Comparison of ENCODE assay signal across 8 mouse cellular contexts in the genomic region with DNA sequence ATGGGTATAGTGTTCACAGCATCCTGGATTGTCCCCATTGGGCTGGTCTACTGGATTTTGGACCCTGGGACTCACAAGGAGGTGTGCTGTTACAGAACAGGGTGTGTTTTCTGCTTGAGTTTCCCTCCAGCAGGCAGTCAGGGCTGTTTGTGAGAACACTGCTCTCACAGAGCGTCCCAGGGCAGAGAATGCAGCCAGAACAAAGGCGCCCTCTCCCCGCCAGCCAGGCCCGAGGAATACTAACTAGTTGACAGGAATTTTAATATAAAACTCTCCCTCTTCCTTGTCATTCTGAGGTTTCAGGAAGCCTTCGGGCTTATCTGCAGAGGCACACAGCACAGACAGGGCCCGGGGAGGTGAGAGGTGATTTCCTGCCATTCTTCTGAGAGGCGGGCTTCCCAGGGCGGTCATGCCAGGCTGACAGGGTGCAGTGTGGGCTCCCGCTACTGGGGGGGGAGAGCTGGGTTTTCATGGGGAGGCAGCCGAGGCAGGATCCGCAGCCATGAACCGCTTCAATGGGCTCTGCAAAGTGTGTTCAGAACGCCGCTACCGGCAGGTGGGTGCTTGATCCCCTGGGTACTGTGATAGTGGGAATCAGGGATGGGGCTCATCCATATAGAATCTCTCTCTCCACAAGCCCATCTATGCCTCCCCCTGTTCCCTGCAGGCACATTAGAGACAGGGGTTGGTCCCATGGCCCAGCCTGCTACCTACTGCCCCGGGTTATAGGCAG. TPM values are rescaled to one million over a fixed set of nuclear protein-coding genes. Genes with fewer than 3 reads are reported as not detected.
DNase-seq lines count a peak whose midpoint lies in the region; ATAC-seq and TF ChIP-seq lines count a peak whose summit lies in the region.

No protein-coding gene starts in this region.

- peak overlapping the region; percentile 13 for H3K4me2 ChIP-seq in forebrain, postnatal 0 days (ENCODE audit: low read depth)
- peak overlapping the region; percentile 41 for H3K4me2 ChIP-seq in hindbrain, postnatal 0 days (ENCODE audit: low read depth, low read length)
- H3K4me2 ChIP-seq in liver, embryonic 12.5 days, result no peak overlapping the region

- peak; percentile 62 for ATAC-seq in forebrain, postnatal 0 days
- ATAC-seq in hindbrain, postnatal 0 days, result peak; percentile 73
- ATAC-seq in liver, embryonic 12.5 days, result no peak

- no peaks in the 10 kb centered on the region for H3K27me3 ChIP-seq in spleen, adult 2 months (ENCODE audit: control insufficient read depth, insufficient read depth, low read length)
- H3K27me3 ChIP-seq in forebrain, postnatal 0 days (ENCODE audit: insufficient read depth, low read length), result no peaks in the 10 kb centered on the region
- no peaks in the 10 kb centered on the region for H3K27me3 ChIP-seq in hindbrain, postnatal 0 days (ENCODE audit: insufficient read depth, low read length)
- H3K27me3 ChIP-seq in liver, embryonic 12.5 days (replicated peaks), result peaks cover 15% of the 10 kb centered on the region; the same call in 1 of the 2 replicates

- WGBS in spleen, adult 2 months, result 40% methylated on average over 16 of the region's 16 CpGs
- whole genome bisulfite sequencing in forebrain, postnatal 0 days, result 16% methylated on average over 16 of the region's 16 CpGs
- WGBS in hindbrain, postnatal 0 days, result 18% methylated on average over 16 of the region's 16 CpGs
- WGBS in liver, embryonic 12.5 days (ENCODE audit: insufficient replicate concordance), result 19% methylated on average over 16 of the region's 16 CpGs

- peak overlapping the region; percentile 57; the same call in 1 of the 2 replicates for H3K27ac ChIP-seq in spleen, adult 2 months (ENCODE audit: insufficient read depth, low read length)
- no peak overlapping the region; the same call in 1 of the 2 replicates for H3K27ac ChIP-seq in forebrain, postnatal 0 days (ENCODE audit: low read depth, low read length)
- H3K27ac ChIP-seq in hindbrain, postnatal 0 days, result peak overlapping the region; percentile 67; the same call in 1 of the 2 replicates
- H3K27ac ChIP-seq in liver, embryonic 12.5 days, result no peak overlapping the region; the same call in 1 of the 2 replicates

- 0 out of 2 replicates have a peak overlapping the region, but pooled peaks have one; percentile 26 for H3K9ac ChIP-seq in forebrain, postnatal 0 days
- H3K9ac ChIP-seq in hindbrain, postnatal 0 days (replicated peaks; ENCODE audit: low read length), result no peak overlapping the region
- H3K9ac ChIP-seq in liver, embryonic 12.5 days, result no peak overlapping the region

- TF ChIP-seq CTCF in spleen, adult 2 months (IDR thresholded peaks at IDR 0.05; ENCODE audit: extremely low read depth, insufficient read depth, insufficient read length, insufficient replicate concordance), result no peak
- no peak for TF ChIP-seq CTCF in forebrain, postnatal 0 days (IDR thresholded peaks at IDR 0.05; ENCODE audit: low read depth)
- no peak for TF ChIP-seq CTCF in hindbrain, postnatal 0 days (IDR thresholded peaks at IDR 0.05; ENCODE audit: low read depth)

- H3K36me3 ChIP-seq in spleen, adult 2 months (ENCODE audit: control insufficient read depth, insufficient read depth, low read length), result no peaks in the 10 kb centered on the region
- H3K36me3 ChIP-seq in forebrain, postnatal 0 days (ENCODE audit: insufficient read depth), result no peaks in the 10 kb centered on the region
- no peaks in the 10 kb centered on the region for H3K36me3 ChIP-seq in hindbrain, postnatal 0 days (ENCODE audit: insufficient read depth, low read length)
- H3K36me3 ChIP-seq in liver, embryonic 12.5 days, result no peaks in the 10 kb centered on the region

- no peaks in the 10 kb centered on the region for H3K9me3 ChIP-seq in forebrain, postnatal 0 days (ENCODE audit: low read length)
- no peaks in the 10 kb centered on the region for H3K9me3 ChIP-seq in hindbrain, postnatal 0 days (ENCODE audit: low read length)
- H3K9me3 ChIP-seq in liver, embryonic 12.5 days (replicated peaks), result no peaks in the 10 kb centered on the region

- peak overlapping the region; percentile 0; the same call in 1 of the 2 replicates for H3K4me3 ChIP-seq in spleen, adult 2 months (ENCODE audit: extremely low read depth, insufficient read depth, insufficient read length)
- no peak overlapping the region for H3K4me3 ChIP-seq in forebrain, postnatal 0 days (ENCODE audit: low read depth, low read length)
- no peak overlapping the region for H3K4me3 ChIP-seq in hindbrain, postnatal 0 days (ENCODE audit: low read length)
- peak overlapping the region; percentile 4; the same call in 1 of the 2 replicates for H3K4me3 ChIP-seq in liver, embryonic 12.5 days

- no peak for DNase-seq in spleen, adult 2 months (ENCODE audit: low read depth in 1 of 2, low spot score in 2 of 2)
- no peak for DNase-seq in spleen, postnatal 4 days (ENCODE audit: low spot score in 2 of 2)
- no peak for DNase-seq in forebrain, postnatal 0 days
- no peak for DNase-seq in hindbrain, postnatal 0 days (ENCODE audit: low spot score)
- DNase-seq in natural killer cell, adult 2 months (ENCODE audit: low spot score in 2 of 2), result peak; percentile 29 to 42
- DNase-seq in spleen, adult 18-20 months, result no peak
- DNase-seq in cerebellum, adult 11 months, result no peak

- H3K4me1 ChIP-seq in spleen, adult 2 months (ENCODE audit: control insufficient read depth, insufficient read depth, insufficient read length), result peaks cover 6% of the 10 kb centered on the region; the same call in 1 of the 2 replicates
- peaks cover 12% of the 10 kb centered on the region for H3K4me1 ChIP-seq in forebrain, postnatal 0 days (ENCODE audit: insufficient read depth)
- H3K4me1 ChIP-seq in hindbrain, postnatal 0 days (ENCODE audit: insufficient read depth, low read length), result peaks cover 7% of the 10 kb centered on the region; the same call in 1 of the 2 replicates
- 0 out of 2 replicates have a peak, but pooled peaks cover 6% of the 10 kb centered on the region for H3K4me1 ChIP-seq in liver, embryonic 12.5 days

- no peak for TF ChIP-seq POLR2A in spleen, adult 2 months (IDR thresholded peaks at IDR 0.05; ENCODE audit: low read depth, low read length)

RNA-seq across cellular contexts. Expression of a gene that starts 59.8 kb away (rescaled TPM):
- 51.7 and 57.5 TPM in 2 replicates for polyA plus RNA-seq in spleen, adult 2 months (2012; rRNA removed)
- 56.1 and 63.5 TPM in 2 replicates for total RNA-seq in forebrain, postnatal 0 days (2014; rRNA removed)
- 34.7 and 47.3 TPM in 2 replicates for polyA plus RNA-seq in forebrain, postnatal 0 days (2015; fragmentation: Nextera tagmentation; extraction: Ambion mirVana)
- 71.0 and 71.9 TPM in 2 replicates for total RNA-seq in hindbrain, postnatal 0 days (2014; rRNA removed)
- 44.3 and 44.6 TPM in 2 replicates for polyA plus RNA-seq in hindbrain, postnatal 0 days (2015; fragmentation: Nextera tagmentation; extraction: Ambion mirVana)
- 8.1 and 9.0 TPM in 2 replicates for polyA plus RNA-seq in liver, embryonic 12.5 days (2016; fragmentation: Nextera tagmentation; extraction: Ambion mirVana)

Comparison
In these comparisons a context has a peak if more than half of its experiments do, and no peak if none do; other contexts are left out.
1. DNase-seq: peak in natural killer cell, adult 2 months (2 of 2); none in spleen, adult 2 months (0 of 2), spleen, postnatal 4 days (0 of 2), forebrain, postnatal 0 days (single experiment), hindbrain, postnatal 0 days (single experiment), spleen, adult 18-20 months (0 of 2) and cerebellum, adult 11 months (single experiment).
2. H3K27ac ChIP-seq: peak in spleen, adult 2 months (single experiment) and hindbrain, postnatal 0 days (single experiment); none in forebrain, postnatal 0 days (single experiment) and liver, embryonic 12.5 days (single experiment).
3. H3K4me3 ChIP-seq: peak in spleen, adult 2 months (single experiment) and liver, embryonic 12.5 days (single experiment); none in forebrain, postnatal 0 days (single experiment) and hindbrain, postnatal 0 days (single experiment).